Mouse (Mus musculus) small intestine, adult 2 months (tissue): ENCODE results near the gene Lhfpl2.

Source experiments
- CTCF ChIP-seq: fragments of 200-500 bp; IDR thresholded peaks from 2 replicates; pipeline ENCODE4 v1.5.1; 2012; ENCODE audit warnings: low read depth, mild to moderate bottlenecking, control low read depth, inconsistent platforms, low read length, moderate library complexity, mixed read lengths; ENCODE audit not compliant: insufficient replicate concordance, insufficient read length; ENCODE audit errors: extremely low read depth
- POLR2A ChIP-seq: fragments of 200-500 bp; IDR thresholded peaks from 2 replicates; pipeline ENCODE4 v1.6.1; 2012; ENCODE audit warnings: low read depth, mild to moderate bottlenecking, control low read depth, inconsistent platforms, low read length, moderate library complexity

DNA sequence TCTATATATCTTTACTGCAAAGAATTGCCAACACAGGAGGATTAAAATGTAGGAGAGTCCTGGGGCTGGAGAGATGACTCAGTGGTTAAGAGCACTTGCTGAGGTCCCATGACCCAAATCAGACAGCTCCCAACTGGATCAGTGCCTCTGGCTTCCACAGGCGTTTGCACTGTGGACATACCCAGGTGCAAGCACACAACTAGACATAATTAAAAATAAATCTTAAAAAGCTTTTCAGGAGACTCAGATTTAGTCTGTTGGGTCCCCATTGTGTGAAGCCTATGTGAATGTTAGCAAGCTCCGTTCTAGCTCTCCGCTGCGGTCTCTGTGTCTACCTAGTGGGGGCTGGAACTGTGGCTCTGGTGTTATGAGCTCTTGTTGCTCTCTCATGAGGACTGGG is 1.8 kb downstream of the Lhfpl2 start:
- TF ChIP-seq CTCF = no peak
- TF ChIP-seq POLR2A = no peak
